29 mouse cellular contexts compared by ENCODE assay signal in genomic region chr10:107583360-107583759, GRCm38 (mm10).
DNase-seq lines count a peak whose midpoint lies in the region; ATAC-seq and TF ChIP-seq lines count a peak whose summit lies in the region.
"Had no signal": no experiment of that assay in that cellular context is flagged by ENCODE, and none has a peak within 500 bp of the region (broad histone marks: within the 10 kb centered on the region; RNA-seq: fewer than 3 reads in every experiment).

No protein-coding gene starts in this region.

- DNase-seq in lung, embryonic 14.5 days = peak; percentile 7
- DNase-seq in lung, postnatal 36 days = no peak
- peak; percentile 49 for DNase-seq in 3T3-L1 (ENCODE audit: low read depth, low spot score)
- peak; percentile 42 for DNase-seq in NIH3T3 (ENCODE audit: low read depth)
- DNase-seq in cerebellum, adult 9-11 months = no peak
- no peak for DNase-seq in urinary bladder, postnatal 4 days (ENCODE audit: low spot score in 2 of 2)
- DNase-seq: adrenal gland, adult 8-10 months; adrenal gland, postnatal 25 days; B cell, adult 2 months; cerebellum, adult 18-20 months; cerebellum, adult 9-10 months; cerebellum, postnatal 25 days; gastrocnemius, adult 2 months; gastrocnemius, postnatal 14 days; heart, adult 11 months; heart, postnatal 10 days; heart, postnatal 36 days had no signal

- no peak overlapping the region for H3K27ac ChIP-seq in lung, embryonic 14.5 days (ENCODE audit: low read depth)
- no peak overlapping the region for H3K27ac ChIP-seq in kidney, embryonic 15.5 days
- H3K27ac ChIP-seq: embryonic facial prominence, embryonic 13.5 days; forebrain, embryonic 15.5 days; gastrocnemius, adult 2 months; heart, embryonic 15.5 days; hindbrain, embryonic 10.5 days; hindbrain, embryonic 13.5 days; intestine, embryonic 15.5 days had no signal

- no peaks in the 10 kb centered on the region for H3K36me3 ChIP-seq in lung, embryonic 14.5 days (ENCODE audit: insufficient read depth)
- no peaks in the 10 kb centered on the region for H3K36me3 ChIP-seq in myocyte (ENCODE audit: control insufficient read depth, insufficient read depth)
- H3K36me3 ChIP-seq in kidney, embryonic 15.5 days = no peaks in the 10 kb centered on the region
- H3K36me3 ChIP-seq: embryonic facial prominence, embryonic 13.5 days; forebrain, embryonic 15.5 days; heart, embryonic 12.5 days; heart, embryonic 15.5 days; hindbrain, embryonic 10.5 days; hindbrain, embryonic 13.5 days; intestine, embryonic 15.5 days had no signal

- no peaks in the 10 kb centered on the region for H3K9me3 ChIP-seq in lung, embryonic 14.5 days (ENCODE audit: low read depth, low read length)
- no peaks in the 10 kb centered on the region for H3K9me3 ChIP-seq in kidney, embryonic 15.5 days (replicated peaks)
- H3K9me3 ChIP-seq: embryonic facial prominence, embryonic 13.5 days; forebrain, embryonic 15.5 days; heart, embryonic 12.5 days; heart, embryonic 15.5 days; hindbrain, embryonic 10.5 days; hindbrain, embryonic 13.5 days; intestine, embryonic 15.5 days had no signal

- H3K4me3 ChIP-seq in lung, embryonic 14.5 days (ENCODE audit: low read depth, low read length) = no peak overlapping the region
- no peak overlapping the region for H3K4me3 ChIP-seq in myocyte
- no peak overlapping the region for H3K4me3 ChIP-seq in kidney, embryonic 15.5 days (replicated peaks)
- H3K4me3 ChIP-seq: embryonic facial prominence, embryonic 13.5 days; forebrain, embryonic 15.5 days; gastrocnemius, adult 2 months; heart, embryonic 12.5 days; heart, embryonic 15.5 days; hindbrain, embryonic 10.5 days; hindbrain, embryonic 13.5 days; intestine, embryonic 15.5 days had no signal

- no peak overlapping the region for H3K4me2 ChIP-seq in lung, embryonic 14.5 days
- peak overlapping the region; percentile 55 for H3K4me2 ChIP-seq in myocyte (ENCODE audit: low read depth)
- H3K4me2 ChIP-seq in kidney, embryonic 15.5 days = no peak overlapping the region
- H3K4me2 ChIP-seq: embryonic facial prominence, embryonic 13.5 days; forebrain, embryonic 15.5 days; heart, embryonic 12.5 days; heart, embryonic 15.5 days; hindbrain, embryonic 13.5 days; intestine, embryonic 15.5 days had no signal

- ATAC-seq in lung, embryonic 14.5 days (ENCODE audit: insufficient read depth) = no peak
- no peak for ATAC-seq in kidney, embryonic 15.5 days (replicated peaks; ENCODE audit: low FRiP score)
- ATAC-seq: activated CD4-positive, CD25-positive, alpha-beta regulatory T cell, adult 4 months; CD4-positive, CD25-positive, alpha-beta regulatory T cell, adult 4 months; forebrain, embryonic 15.5 days; hindbrain, embryonic 16.5 days; intestine, embryonic 15.5 days had no signal

- no peak overlapping the region for H3K9ac ChIP-seq in lung, embryonic 14.5 days
- H3K9ac ChIP-seq in kidney, embryonic 15.5 days = no peak overlapping the region
- H3K9ac ChIP-seq: embryonic facial prominence, embryonic 13.5 days; forebrain, embryonic 15.5 days; heart, embryonic 12.5 days; heart, embryonic 15.5 days; hindbrain, embryonic 13.5 days; intestine, embryonic 15.5 days had no signal

- no peak overlapping the region for H3ac ChIP-seq in myocyte (ENCODE audit: control insufficient read depth, insufficient read length)

- no peaks in the 10 kb centered on the region for H3K27me3 ChIP-seq in lung, embryonic 14.5 days (ENCODE audit: insufficient read depth, low read length)
- H3K27me3 ChIP-seq in myocyte (ENCODE audit: control insufficient read depth, insufficient read depth, insufficient read length) = no peaks in the 10 kb centered on the region
- H3K27me3 ChIP-seq in kidney, embryonic 15.5 days = no peaks in the 10 kb centered on the region
- H3K27me3 ChIP-seq: embryonic facial prominence, embryonic 13.5 days; forebrain, embryonic 15.5 days; heart, embryonic 12.5 days; heart, embryonic 15.5 days; hindbrain, embryonic 13.5 days; intestine, embryonic 15.5 days had no signal

- no peak for TF ChIP-seq POLR2A in myocyte (IDR thresholded peaks at IDR 0.05; ENCODE audit: insufficient read length, low read depth)

- no peaks in the 10 kb centered on the region for H3K79me2 ChIP-seq in myocyte (ENCODE audit: control insufficient read depth, insufficient read depth)

- 38% methylated on average over 5 of the region's 5 CpGs for WGBS in lung, embryonic 14.5 days
- 68% methylated on average over 5 of the region's 5 CpGs for WGBS in kidney, embryonic 15.5 days

- no peaks in the 10 kb centered on the region for H3K4me1 ChIP-seq in lung, embryonic 14.5 days (ENCODE audit: insufficient read depth)
- H3K4me1 ChIP-seq in kidney, embryonic 15.5 days = no peaks in the 10 kb centered on the region
- H3K4me1 ChIP-seq: embryonic facial prominence, embryonic 13.5 days; forebrain, embryonic 15.5 days; heart, embryonic 12.5 days; heart, embryonic 15.5 days; hindbrain, embryonic 10.5 days; hindbrain, embryonic 13.5 days; intestine, embryonic 15.5 days had no signal

- TF ChIP-seq CTCF in lung, embryonic 14.5 days (IDR thresholded peaks at IDR 0.05; ENCODE audit: low read depth) = no peak

TF ChIP-seq in myocyte, 11 proteins besides CTCF, POLR2A, EP300 and RAD21:
- TF ChIP-seq USF1 (IDR thresholded peaks at IDR 0.05; ENCODE audit: low read depth) (peak; percentile 71), SRF (IDR thresholded peaks at IDR 0.05; ENCODE audit: control insufficient read depth, insufficient read length, low read depth) (no peak), REST (IDR thresholded peaks at IDR 0.05; ENCODE audit: insufficient read depth, insufficient read length) (no peak), E2F4 (IDR thresholded peaks at IDR 0.05; ENCODE audit: insufficient read depth) (no peak), POLR2AphosphoS2 (IDR thresholded peaks at IDR 0.05; ENCODE audit: insufficient read length, low read depth) (no peak)

Comparison
In these comparisons a context has a peak if more than half of its experiments do, and no peak if none do; other contexts are left out.
1. DNase-seq: peak in lung, embryonic 14.5 days (single experiment), 3T3-L1 (single experiment) and NIH3T3 (single experiment); none in lung, postnatal 36 days (single experiment), cerebellum, adult 9-11 months (single experiment) and urinary bladder, postnatal 4 days (0 of 2).